Mouse (Mus musculus) macrophage (primary cell): Measurements from ENCODE around the gene App. TPM values are rescaled to one million over a fixed set of nuclear protein-coding genes. Genes with fewer than 3 reads are reported as not detected.
A peak's percentile ranks its signal among the peaks of the same experiment; 100 is the strongest.

ENCODE experiments used
- H3K27ac ChIP-seq: fragments of 350-480 bp; formaldehyde crosslinking; 2 replicates; pipeline ENCODE4 v1.9.0; 2021
- H3K36me3 ChIP-seq: fragments of 350-480 bp; formaldehyde crosslinking; 2 replicates; pipeline ENCODE4 v1.9.0; 2021; ENCODE audit errors: inconsistent target
- H3K4me3 ChIP-seq: fragments of 350-480 bp; formaldehyde crosslinking; 2 replicates; pipeline ENCODE4 v1.9.0; 2021; ENCODE audit errors: inconsistent target
- H3K79me2 ChIP-seq: fragments of 350-480 bp; formaldehyde crosslinking; 2 replicates; pipeline ENCODE4 v1.9.0; 2021; ENCODE audit errors: inconsistent target
- WGBS: methylation state at CpG from one replicate; pipeline ENCODE4 v1.1.7; 2026; ENCODE audit warnings: inconsistent platforms; ENCODE audit not compliant: missing documents; 5-methylcytosine and 5-hydroxymethylcytosine counted together
- polyA plus RNA-seq: library from polyadenylated mRNA; stranded (reverse); fragments of 250-400 nt; gene quantifications from 3 replicates; pipeline ENCODE4 v1.2.4, GENCODE M21; 2018; ENCODE audit warnings: inconsistent platforms
- total RNA-seq, 78 experiments: library from RNA; depleted of rRNA; stranded (reverse); fragments of 250-400 nt; gene quantifications; 1 replicate in 9 of 78; 2 replicates in 24 of 78; 3 replicates in 43 of 78; 4 replicates in 2 of 78; pipeline ENCODE4 v1.2.4; 2018; ENCODE audit warnings: inconsistent platforms in 56 of 78

The App gene
- 1,000 to 10,000 TPM in 1 of 26 experiments, 100 to 1,000 TPM in 25; 132 to 1,211 (median 191) TPM for total RNA-seq (2018; cell fraction: chromatin; rRNA removed)
- total RNA-seq (2018; cell fraction: cytosol; rRNA removed) = 100 to 1,000 TPM; 297 to 558 (median 409) TPM
- 100 to 1,000 TPM; 477 to 981 (median 771) TPM for total RNA-seq (2018; cell fraction: nucleus; rRNA removed)
- polyA plus RNA-seq = 391 to 669 TPM (median 546 TPM) in 3 replicates

GRCm38 (mm10) chr16:85173373-85174081, at the start of gene App:
TSS of gene App (minus strand) at chr16:85173766.
- under 1% methylated on average over 78 of the region's 78 CpGs for WGBS
- H3K27ac ChIP-seq = peak within 1 kb of the TSS; percentile 63
- H3K79me2 ChIP-seq = peaks cover 47% of the 10 kb centered on the region
- peak within 1 kb of the TSS; percentile 79 for H3K4me3 ChIP-seq
- H3K36me3 ChIP-seq = 0 out of 2 replicates have a peak, but pooled peaks cover 6% of the 10 kb centered on the region

GRCm38 (mm10) chr16:85215846-85216245, 42.3 kb upstream of the App start:
- 87% methylated on average over 7 of the region's 9 CpGs for WGBS
- H3K36me3 ChIP-seq = no peaks in the 10 kb centered on the region
- H3K27ac ChIP-seq = no peak overlapping the region
- no peaks in the 10 kb centered on the region for H3K79me2 ChIP-seq
- H3K4me3 ChIP-seq = no peak overlapping the region

- H3K27ac ChIP-seq = no peak overlapping the region
- H3K79me2 ChIP-seq = no peaks in the 10 kb centered on the region
- no peaks in the 10 kb centered on the region for H3K36me3 ChIP-seq
- H3K4me3 ChIP-seq = no peak overlapping the region
- 100% methylated on average over 5 of the region's 9 CpGs for WGBS
Measured at GRCm38 (mm10) chr16:85215173-85215572, 41.6 kb upstream of the App start.

- Histone ChIP-seq H3K36me3 (no peaks in the 10 kb centered on the region), H3K27ac (no peak overlapping the region), H3K4me3 (no peak overlapping the region), H3K79me2 (no peaks in the 10 kb centered on the region)
- 90% methylated on average over 6 of the region's 6 CpGs for WGBS
Measured at GRCm38 (mm10) chr16:85195622-85196021, 22.1 kb upstream of the App start.

GRCm38 (mm10) chr16:85195167-85195566, 21.6 kb upstream of the App start:
- Histone ChIP-seq H3K36me3 (no peaks in the 10 kb centered on the region), H3K27ac (no peak overlapping the region), H3K79me2 (no peaks in the 10 kb centered on the region), H3K4me3 (no peak overlapping the region)
- 93% methylated on average over 6 of the region's 6 CpGs for WGBS

GRCm38 (mm10) chr16:85181502-85181901, 7.9 kb upstream of the App start:
- Histone ChIP-seq H3K4me3 (no peak overlapping the region), H3K36me3 (no peaks in the 10 kb centered on the region), H3K79me2 (no peaks in the 10 kb centered on the region), H3K27ac (no peak overlapping the region)
- WGBS = 83% methylated on average over 3 of the region's 3 CpGs

- Histone ChIP-seq H3K79me2 (no peaks in the 10 kb centered on the region), H3K27ac (no peak overlapping the region), H3K36me3 (no peaks in the 10 kb centered on the region), H3K4me3 (no peak overlapping the region)
- 91% methylated on average over 3 of the region's 3 CpGs for WGBS
Measured at GRCm38 (mm10) chr16:85180710-85181109, 7.1 kb upstream of the App start.

- Histone ChIP-seq H3K4me3 (no peak overlapping the region), H3K36me3 (no peaks in the 10 kb centered on the region), H3K27ac (no peak overlapping the region), H3K79me2 (peaks cover 16% of the 10 kb centered on the region)
- WGBS = 66% methylated on average over 3 of the region's 3 CpGs
Measured at GRCm38 (mm10) chr16:85176666-85177065, 3.1 kb upstream of the App start.

- peak overlapping the region; percentile 63 for H3K27ac ChIP-seq
- 1% methylated on average over 65 of the region's 68 CpGs for WGBS
Measured at GRCm38 (mm10) chr16:85172571-85173372, 794 bp downstream of the App start.

GRCm38 (mm10) chr16:85171976-85172570, 1.5 kb downstream of the App start:
- Histone ChIP-seq H3K36me3 (0 out of 2 replicates have a peak, but pooled peaks cover 8% of the 10 kb centered on the region), H3K79me2 (peaks cover 62% of the 10 kb centered on the region), H3K27ac (peak overlapping the region; percentile 63), H3K4me3 (peak overlapping the region; percentile 79)
- 20% methylated on average over 10 of the region's 10 CpGs for WGBS

More at GRCm38 (mm10) chr16:85172571-85173372, 794 bp downstream of the App start:
- H3K79me2 ChIP-seq = peaks cover 55% of the 10 kb centered on the region
- H3K4me3 ChIP-seq = peak overlapping the region; percentile 79
- H3K36me3 ChIP-seq = 0 out of 2 replicates have a peak, but pooled peaks cover 8% of the 10 kb centered on the region

- WGBS = 93% methylated on average over 19 of the region's 19 CpGs
- Histone ChIP-seq H3K4me3 (no peak overlapping the region), H3K79me2 (peaks cover 73% of the 10 kb centered on the region), H3K27ac (no peak overlapping the region), H3K36me3 (0 out of 2 replicates have a peak, but pooled peaks cover 8% of the 10 kb centered on the region)
Measured at GRCm38 (mm10) chr16:85170826-85171510, 2.6 kb downstream of the App start.

- no peak overlapping the region for H3K27ac ChIP-seq
Measured at GRCm38 (mm10) chr16:85168821-85169220, 4.7 kb downstream of the App start.

GRCm38 (mm10) chr16:85166205-85166604, 7.4 kb downstream of the App start:
- Histone ChIP-seq H3K79me2 (peaks cover 81% of the 10 kb centered on the region), H3K4me3 (no peak overlapping the region), H3K27ac (no peak overlapping the region), H3K36me3 (0 out of 2 replicates have a peak, but pooled peaks cover 8% of the 10 kb centered on the region)
- WGBS = 98% methylated on average over 4 of the region's 4 CpGs

More at GRCm38 (mm10) chr16:85168821-85169220, 4.7 kb downstream of the App start:
- H3K36me3 ChIP-seq = 0 out of 2 replicates have a peak, but pooled peaks cover 8% of the 10 kb centered on the region
- WGBS = 86% methylated on average over 5 of the region's 5 CpGs
- peaks cover 88% of the 10 kb centered on the region for H3K79me2 ChIP-seq
- H3K4me3 ChIP-seq = no peak overlapping the region

- Histone ChIP-seq H3K36me3 (0 out of 2 replicates have a peak, but pooled peaks cover 8% of the 10 kb centered on the region), H3K79me2 (peaks cover 81% of the 10 kb centered on the region), H3K27ac (no peak overlapping the region), H3K4me3 (no peak overlapping the region)
- WGBS = 89% methylated on average over 7 of the region's 7 CpGs
Measured at GRCm38 (mm10) chr16:85165631-85166030, 7.9 kb downstream of the App start.
